Mouse (Mus musculus) erythroblast, embryonic 14.5 days (primary cell): ENCODE measurements around the gene Zfp287.

ENCODE experiments used
- GATA1 ChIP-seq: IDR thresholded peaks from 2 replicates; pipeline ENCODE4 v1.6.1; 2012; ENCODE audit warnings: low read length, inconsistent platforms, mixed read lengths
- TAL1 ChIP-seq: IDR thresholded peaks from 3 replicates; pipeline ENCODE4 v1.6.1; 2012; ENCODE audit warnings: low read length, inconsistent platforms, mixed read lengths

GRCm38 (mm10) chr11:62757906-62758305 lies 26.2 kb upstream of the Zfp287 start:
- TF ChIP-seq GATA1 (no peak), TAL1 (no peak)
